Mouse (Mus musculus) heart, adult 9 months (tissue): ENCODE measurements around the gene Lrit3.
A peak's percentile ranks its signal among the peaks of the same experiment; 100 is the strongest.

Experiments used
- DNase-seq, 2 experiments: peaks; one replicate each; pipeline ENCODE4 v3.0.0; 2022; ENCODE audit warnings: low spot score in 2 of 2

Gene Lrit3

DNA sequence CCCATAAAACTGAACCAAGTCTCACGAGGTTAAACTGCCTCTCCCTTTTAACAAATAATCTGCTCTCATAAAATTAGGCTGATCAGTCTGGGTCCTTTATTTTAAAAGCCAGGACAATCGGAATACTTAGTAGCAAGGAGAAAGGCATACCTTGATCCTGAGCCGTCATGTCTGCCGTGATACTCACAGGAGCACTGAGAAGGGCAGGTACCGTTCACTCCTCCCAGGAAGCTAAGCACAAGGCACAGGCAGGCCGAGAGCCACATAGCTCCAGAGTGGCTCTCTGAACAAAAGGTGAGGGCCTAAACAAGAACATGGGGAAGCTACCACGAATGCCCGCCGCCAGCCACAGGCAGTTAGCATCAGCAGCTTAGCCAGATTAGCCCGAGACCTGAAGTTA is at the start of gene Lrit3:
TSS of gene Lrit3 (minus strand) at position 266 of the 400 bp plus-strand sequence.
- DNase-seq = no peak

DNA sequence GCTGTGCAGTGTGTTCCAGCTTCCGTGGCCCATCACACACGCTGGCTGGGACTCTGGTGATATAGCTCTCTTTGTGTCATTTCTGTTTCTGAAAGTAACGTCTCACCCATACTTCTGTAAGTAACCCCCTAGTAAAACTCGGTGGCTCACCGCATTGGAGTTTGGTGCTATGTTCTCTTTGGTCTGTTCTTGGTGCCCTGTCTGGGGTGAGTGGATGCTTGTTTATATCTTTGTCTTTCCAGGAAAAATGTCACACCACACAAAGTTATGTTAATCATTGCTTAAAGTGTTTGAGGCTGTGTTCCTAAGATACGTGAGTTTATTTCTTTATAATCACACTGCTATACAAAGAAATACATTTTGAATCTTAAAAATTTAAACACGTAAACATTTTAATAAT is 43.0 kb upstream of the Lrit3 start:
- no peak for DNase-seq

DNA sequence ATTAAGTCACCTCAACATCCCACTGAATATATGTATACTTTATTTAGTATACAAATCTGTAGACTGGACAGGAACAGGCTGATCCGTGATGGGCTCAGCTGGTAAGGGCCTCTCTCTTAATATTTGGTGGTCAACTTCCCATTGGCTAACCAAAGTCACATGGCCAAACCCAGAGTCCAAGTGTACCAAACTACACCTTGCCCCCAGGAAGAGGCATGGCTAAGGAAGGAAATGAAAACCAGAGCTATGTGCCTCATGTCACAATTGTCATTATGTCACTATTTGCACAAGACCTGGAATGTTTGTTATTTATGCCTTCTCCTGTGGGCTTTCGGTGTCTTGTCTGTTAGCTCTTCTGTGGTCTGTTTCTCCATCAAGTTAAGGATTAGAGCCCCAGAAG is 42.0 kb upstream of the Lrit3 start:
- no peak for DNase-seq

DNA sequence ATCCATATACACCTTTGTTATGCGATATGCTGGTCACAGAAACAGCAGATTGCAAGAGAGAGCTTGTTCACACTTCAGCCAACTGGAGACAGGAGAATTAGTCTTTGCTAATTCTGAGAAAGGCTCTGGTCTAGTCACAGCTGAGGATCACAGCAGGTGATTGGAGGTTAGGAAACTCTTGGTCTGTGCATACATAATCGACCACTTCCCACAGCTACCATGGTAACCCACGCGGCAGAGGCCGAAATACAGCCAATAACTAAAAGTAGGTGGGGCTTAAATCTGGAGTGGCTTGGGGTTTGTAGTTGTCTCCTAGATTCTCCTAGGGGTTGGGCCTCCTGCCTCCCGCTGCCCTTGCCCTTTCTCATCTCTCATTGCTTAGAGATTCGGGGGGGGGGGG is 34.2 kb upstream of the Lrit3 start:
- no peak for DNase-seq

DNA sequence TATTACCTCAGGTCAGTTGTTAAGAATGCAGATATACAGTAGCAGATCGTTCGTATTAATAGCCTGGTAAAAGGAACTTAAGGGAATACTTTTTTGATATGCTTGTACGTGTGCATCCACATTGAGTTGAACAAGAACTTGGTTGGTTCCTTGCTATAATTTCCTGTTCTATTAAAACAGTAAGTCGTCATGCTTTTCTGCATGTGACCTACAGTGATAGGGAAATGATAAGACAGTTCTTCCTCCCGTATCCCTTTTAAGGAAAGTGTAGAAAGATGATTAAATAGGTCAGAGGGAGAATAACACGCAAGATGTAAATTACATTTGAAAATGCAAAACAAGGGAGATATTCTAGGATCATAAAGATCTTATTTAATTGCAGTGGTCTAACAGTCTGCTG is 33.1 kb upstream of the Lrit3 start:
- DNase-seq = no peak

DNA sequence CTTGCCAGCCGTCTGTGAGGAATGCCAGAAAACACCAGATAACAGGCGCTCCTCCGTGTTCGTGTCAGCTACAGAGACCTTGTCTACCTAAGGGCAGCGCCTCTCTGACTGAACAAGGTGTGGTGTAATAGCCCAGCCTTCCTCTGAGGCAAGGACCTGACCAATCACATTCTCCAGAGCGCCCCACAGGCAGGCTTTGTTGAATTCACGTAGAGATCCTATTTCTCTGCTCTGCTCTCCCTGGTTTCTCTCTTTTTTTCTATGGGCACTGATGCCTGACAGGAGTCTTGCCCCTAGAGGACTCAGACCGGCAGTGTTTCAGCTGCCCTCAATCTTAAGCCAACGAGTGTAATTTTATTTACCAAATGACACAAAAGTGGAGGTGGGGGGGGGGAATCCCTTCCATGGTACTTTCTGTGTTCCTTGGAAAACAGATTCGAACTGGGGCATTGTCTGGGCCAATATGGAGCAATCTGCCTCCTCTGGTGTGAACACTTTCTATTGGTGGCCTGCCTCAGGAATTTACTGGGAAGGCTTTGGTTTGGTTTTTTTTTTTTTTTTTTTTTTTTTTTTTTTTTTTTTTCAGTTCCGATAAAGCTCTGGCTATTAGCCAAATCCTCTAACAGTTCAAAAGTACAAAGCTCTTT is 32.3 kb upstream of the Lrit3 start:
- no peak for DNase-seq

DNA sequence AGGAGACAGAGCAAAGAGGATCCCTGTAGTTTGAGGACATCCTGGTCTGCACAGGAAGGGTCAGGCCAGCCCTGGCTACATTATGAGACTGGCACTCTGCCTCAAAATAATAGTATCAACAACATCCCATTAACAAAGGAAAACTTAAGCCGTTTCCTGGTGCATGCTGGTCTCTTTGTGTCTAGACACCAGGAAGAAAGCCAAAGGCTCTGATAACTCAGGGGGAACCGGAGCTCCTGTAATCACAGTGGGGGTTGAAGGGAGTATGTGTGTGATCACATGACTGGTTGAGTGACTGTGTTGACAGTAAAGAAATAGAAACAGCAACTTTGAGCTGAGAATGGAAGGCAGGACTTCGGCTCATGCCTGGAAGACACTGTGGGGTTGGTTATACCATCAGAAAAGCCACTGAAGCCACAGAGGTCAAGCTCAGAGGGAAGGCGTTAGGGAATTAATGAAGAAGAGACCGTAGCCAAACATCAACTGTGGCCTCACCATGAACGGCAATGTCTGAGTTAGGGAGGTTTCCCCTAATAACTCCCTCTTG is 31.6 kb upstream of the Lrit3 start, which contains the start of gene Cfi:
TSS of gene Cfi (plus strand) at position 497 of the 547 bp plus-strand sequence.
- no peak for DNase-seq

DNA sequence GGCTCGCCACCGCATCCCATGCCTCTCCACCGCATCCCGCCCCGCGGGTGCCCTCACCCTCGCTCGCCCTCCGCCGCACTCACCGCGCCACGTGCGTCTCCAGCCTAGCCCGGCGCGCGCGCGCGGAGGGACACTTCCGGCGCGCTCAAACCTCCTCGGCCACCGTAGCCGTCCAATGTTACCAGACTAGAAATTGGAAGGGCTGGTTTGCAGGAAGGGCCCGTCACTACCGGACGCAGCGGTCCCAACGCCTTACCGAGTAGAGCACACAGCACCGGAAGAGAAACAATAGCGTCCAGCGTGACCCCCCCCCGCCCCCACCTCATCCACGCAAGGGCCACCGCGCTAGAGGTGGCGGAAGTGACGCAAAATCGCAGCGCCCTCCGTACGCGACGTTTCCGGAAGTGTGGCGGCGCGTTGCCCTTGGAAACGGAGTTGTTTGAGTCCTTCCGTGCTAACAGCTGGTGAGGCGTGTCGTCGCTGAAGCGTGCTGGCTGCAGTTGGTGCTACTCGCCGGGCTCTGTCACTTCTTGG is 27.3 kb upstream of the Lrit3 start, which contains the start of gene Gar1:
TSS of gene Gar1 (minus strand) at position 362 of the 534 bp plus-strand sequence.
- peak; percentile 92 to 95 for DNase-seq

DNA sequence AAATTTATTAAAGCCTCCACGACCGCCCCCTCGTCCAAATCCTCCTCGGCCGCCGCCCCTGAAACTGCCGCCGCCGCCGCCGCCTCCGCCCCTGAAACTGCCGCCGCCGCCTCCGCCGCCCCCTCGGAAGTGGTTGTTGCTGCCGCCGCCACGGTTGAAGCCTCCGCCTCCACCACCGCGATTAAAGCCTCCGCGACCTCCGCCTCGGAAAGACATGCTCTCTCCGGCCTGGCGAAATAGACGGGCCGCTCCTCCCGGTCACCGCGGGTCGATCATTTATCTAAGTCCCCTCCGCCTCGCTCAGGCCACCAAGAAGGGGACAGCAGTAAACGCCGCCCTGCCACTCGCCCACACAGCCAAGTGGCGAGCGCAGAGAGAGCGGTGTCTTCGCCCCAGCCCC is 26.8 kb upstream of the Lrit3 start:
- DNase-seq = no peak

DNA sequence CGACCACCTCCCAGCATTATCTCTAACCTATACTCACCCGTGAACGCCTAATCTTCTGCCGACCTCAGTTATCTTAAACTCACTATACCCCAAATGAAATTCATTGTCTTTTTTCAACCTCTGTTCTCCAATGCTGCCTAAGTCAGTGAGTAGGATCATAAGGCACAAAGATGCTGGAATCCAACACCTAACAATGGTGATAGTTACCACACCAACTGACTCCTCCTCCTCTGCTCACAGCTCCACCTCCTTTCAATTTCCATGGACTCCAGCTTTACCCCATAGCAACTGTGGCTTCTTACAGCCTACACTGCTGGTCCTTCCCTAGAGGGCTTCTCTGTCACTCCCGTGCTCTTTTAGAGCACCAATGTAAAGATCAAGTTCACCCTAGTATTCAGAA is 23.9 kb upstream of the Lrit3 start:
- no peak for DNase-seq

DNA sequence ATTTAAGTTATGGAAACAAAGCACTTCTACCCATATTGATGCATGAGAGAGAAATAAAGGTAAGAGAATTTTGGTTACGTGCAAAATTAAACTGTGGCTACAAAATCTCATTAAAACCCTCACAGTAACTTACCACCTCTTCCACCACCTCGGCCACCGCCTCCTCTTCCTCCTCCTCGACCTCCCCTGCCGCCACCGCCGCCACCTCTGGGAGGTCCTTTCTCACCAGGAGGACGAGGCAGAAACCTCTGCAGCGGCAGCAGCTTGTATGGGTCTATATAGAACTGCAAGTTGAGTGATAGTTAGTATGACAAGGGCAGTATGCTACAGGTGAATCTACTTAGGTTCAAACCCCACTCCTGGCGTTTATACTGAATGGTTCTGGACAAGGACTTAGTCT is 22.9 kb upstream of the Lrit3 start:
- DNase-seq = no peak

DNA sequence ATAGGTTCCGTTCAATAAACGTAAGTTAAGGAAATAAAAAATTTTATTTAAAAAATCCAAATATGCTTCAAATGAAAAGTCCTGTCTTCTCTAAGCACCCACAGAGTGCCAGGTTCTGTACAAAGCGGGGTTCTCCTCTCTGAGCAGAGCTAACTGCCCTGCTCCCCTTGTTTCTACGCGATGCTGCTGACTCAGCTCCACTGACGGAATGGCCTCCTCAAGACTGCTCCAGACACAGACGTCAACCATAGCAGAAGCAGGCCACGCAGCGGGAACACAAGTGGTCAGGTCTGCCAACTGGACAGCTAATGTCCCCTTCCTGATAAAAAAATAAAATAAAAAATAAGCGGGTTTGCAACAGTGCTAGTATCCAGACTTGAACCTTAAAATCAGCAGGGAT is 21.1 kb upstream of the Lrit3 start:
- DNase-seq = no peak

DNA sequence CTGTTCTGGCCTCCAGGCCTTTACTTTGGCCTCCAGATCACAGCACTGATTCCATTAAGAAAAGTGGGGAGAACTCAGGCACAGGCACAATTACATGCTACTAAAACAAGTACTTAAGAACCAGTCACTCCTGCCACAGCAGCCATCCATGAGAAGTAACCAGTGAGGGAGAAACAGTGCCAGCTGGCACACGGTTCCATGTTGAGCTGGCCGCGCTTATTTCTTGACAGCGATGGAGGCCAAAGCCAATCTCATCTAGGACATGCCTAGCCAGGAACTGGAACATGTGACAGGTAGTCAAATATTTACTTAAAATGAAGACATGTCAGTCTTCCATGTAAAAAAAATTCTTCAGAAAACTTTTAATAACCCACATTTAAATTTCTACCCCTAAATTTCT is 20.3 kb upstream of the Lrit3 start:
- DNase-seq = no peak

DNA sequence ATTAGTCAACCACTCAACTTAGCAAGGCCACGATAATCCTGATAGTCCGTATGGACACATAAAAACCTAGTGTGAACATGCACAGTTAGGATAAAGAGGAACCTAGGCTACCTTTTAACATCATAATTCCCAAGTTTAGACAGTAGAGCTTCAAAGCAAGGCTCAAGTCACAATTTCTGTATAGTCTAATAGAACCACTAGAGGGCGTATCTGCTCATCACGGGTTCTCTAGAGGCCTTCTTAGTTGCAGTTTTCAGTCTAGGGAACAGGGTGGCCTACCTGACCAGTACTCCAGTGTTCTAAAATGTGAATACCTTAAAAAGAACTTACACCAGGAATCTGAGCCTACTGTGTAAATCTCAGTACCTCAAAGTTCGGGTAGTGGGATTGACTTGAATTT is 19.5 kb upstream of the Lrit3 start:
- DNase-seq = no peak

DNA sequence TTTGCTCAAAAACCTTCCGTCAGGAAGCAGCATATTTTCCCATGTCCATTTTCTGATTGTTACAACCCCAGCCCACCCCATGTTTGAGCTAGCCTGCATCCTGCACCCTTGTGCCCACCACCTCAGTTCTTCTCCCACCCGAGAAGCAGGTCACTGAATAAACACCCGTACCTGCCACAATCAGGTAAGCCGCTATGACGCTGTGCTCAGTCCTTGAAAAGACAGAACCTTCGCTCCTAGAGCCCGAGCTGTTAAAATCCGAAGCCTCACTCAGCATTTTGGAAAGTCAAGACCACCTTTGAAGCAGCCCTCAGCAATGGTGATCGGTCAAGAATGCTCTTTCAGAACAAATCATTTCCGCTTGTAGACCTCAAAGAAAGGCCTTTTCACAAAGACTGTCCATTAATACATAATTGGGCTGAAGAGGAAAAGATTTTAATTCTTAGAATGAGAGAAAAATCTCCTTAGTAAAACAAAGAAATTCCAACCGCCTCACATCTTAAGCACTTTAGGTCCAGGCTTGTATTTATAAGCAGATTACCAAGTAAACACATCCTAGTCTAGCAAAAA is 18.5 kb upstream of the Lrit3 start, which contains the start of gene Rrh:
TSS of gene Rrh (minus strand) at position 382 of the 570 bp plus-strand sequence.
- no peak for DNase-seq

DNA sequence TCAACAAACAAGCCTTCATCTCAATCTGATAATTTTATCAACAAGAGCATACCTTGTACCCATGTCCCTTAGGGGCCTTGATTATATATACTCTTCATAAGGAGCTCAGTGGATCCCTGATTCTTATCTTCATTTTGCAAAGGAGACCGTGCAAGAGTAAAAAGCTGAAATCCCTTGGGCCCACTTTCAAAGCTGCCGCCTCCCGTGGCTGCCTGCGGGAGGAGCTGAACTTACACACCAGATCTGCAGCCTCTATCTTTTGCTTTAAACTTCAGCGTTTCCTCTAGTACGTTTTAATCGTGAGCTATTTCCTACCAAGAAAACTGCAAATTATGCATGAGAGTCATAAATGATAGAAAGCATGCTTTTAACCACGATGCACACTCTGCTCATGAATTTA is 17.9 kb upstream of the Lrit3 start:
- DNase-seq = no peak

DNA sequence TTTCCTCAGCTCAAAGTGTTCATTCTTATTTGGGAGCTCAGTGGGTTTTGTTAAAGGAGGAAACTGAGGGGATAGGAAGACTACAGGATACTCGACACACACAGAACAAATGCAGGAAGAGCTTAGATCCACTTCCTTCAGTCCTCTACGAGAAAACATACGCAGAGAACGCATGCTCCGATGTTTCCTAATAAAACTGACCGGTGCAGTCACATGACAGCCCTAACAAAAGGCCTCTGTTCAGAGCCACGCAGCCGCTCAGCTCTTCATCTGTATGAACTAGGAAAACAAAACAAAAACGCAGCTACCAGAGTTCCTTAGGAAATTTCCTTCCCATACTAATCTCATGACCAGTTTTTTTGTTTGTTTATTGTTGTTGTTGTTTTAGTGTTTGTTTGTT is 17.0 kb upstream of the Lrit3 start:
- DNase-seq = no peak

DNA sequence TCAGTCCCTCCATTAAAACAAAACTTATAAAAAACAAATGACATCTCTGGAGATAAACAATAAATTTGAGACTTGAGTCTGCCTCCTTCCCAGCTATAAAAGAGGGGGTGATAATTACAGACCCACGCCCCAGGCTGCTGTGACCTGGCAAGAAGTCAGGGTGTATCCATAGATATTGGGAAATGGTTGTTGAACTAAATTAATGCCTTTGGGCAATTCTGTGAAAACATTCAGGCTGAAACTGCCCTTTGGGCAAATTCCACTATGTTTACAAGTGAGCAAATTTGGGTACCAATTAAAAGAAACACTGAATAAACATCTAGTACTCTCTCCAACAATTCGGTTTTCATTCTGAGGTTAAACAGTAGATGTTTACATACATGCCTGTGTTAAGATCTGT is 4.8 kb downstream of the Lrit3 start:
- no peak for DNase-seq

DNA sequence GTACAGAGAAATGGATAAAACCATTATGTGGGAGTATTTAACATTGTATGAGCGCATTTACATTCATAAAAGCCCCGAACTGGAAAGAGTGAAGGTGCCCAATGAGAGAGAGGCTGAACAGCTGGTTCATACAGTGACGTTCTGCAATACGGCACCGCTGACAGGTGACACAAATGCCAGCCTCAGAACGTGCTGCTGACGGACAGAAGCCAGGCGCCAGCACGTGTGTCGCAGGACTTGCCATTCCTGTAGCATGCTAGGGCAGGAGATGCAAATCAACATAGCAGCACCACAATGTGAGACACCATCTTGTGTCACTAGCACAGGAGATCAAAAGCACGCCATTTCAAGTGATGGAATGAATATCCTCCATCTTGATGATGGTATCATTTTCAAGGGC is 5.3 kb downstream of the Lrit3 start:
- DNase-seq = no peak

DNA sequence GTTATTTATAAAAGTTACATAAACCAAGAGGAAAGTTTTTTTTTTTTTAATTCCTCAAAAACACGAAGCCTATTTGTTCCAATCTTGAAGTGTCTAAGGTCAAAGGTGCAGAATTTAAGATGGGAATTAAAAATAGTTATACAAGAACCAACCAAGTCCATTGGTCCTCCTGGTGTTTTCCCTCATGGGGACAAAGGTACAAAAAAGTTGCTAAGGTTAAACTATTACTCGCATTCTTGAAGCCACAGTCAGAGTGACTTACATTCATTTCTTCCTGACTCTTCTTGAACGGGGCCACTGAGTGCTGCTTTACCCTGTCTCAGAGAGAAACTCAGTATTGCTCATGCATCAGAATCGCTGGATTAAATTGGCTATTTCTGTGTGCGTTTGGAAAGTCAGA is 6.5 kb downstream of the Lrit3 start:
- no peak for DNase-seq

DNA sequence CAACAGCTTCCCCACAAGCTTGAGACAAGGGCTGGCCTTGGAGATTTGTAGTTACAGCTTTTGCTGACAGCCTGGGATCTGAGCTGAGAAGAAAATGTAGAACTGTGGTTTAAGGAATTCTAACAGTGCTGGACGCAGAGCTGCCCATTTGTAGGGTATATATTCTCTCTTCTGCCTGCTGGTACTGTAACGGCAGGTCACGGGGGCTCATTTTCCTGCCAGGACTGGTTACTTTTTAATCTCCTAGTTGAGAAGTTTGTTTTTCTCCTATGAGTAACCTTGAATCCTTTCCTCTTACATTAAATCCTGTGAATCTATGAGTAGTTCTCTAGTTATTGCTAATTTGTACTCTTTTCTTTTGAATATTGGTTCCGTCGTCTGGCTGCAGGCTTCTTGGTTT is 10.0 kb downstream of the Lrit3 start:
- DNase-seq = no peak

DNA sequence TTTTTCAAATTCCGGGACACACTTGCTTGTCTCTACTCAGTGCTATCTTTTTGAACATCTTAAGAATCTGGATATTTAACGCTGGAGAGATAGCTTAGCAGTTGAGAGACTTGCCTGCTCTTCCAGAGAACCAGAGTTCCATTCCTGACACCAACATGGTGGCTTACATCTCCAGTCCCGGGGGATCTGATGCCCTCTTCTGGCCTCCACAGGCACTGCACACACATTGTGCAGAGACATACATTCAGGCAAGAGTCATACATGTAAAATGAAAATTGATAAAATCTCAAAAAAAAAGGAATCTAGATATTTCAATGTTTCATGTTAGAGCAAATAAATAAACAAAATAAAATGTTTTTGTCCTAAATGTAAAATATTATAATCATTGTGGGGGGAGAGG is 21.1 kb downstream of the Lrit3 start:
- no peak for DNase-seq

DNA sequence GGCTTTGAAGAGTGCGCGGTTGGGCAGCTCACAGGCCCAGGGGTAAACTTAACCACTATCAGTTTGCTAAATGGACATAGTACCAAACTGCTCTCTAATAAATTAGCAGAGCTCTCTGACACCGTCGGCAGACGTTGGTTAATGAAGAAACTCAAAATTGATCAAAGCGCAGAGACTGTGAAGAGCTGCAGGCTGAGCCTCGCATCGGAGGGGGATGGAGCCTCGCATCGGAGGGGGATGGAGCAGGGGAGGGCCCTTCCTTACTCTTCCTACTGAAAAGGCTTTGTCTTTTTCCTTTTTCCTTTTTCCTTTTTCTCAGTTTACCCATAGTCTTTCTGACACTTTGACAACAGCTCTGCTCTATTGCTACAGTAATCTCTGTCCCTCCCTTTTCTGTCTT is 22.4 kb downstream of the Lrit3 start:
- no peak for DNase-seq
